Comparison of ENCODE assay signal across 20 mouse cellular contexts in the genomic region with DNA sequence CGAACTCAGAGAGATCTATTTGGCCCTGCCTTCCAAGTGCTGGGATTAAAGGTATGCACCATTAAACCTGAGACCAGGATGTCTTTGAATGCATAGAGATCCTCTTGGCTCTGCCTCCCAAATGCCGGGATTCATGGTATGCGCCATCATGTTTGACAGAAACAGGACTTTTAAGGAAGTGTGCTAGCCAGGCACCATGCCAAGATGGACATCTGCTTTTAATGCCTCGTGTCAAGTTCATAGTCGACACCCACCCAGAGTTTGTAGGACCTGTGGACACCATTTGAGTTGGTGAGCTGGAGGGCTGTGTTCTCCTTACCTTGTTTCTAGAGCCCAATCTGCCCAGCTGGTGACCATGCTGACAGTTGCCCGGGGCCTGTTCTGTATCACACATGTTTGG. TPM values are rescaled to one million over a fixed set of nuclear protein-coding genes. Genes with fewer than 3 reads are reported as not detected.
"Had no signal": no experiment of that assay in that cellular context is flagged by ENCODE, and none has a peak within 500 bp of the region (broad histone marks: within the 10 kb centered on the region; RNA-seq: fewer than 3 reads in every experiment).

No protein-coding gene starts in this region.

- ATAC-seq: midbrain, embryonic 16.5 days had no signal

- H3K4me1 ChIP-seq: midbrain, embryonic 10.5 days; midbrain, embryonic 12.5 days; neural tube, embryonic 13.5 days had no signal

- H3K27ac ChIP-seq: liver, embryonic 14.5 days; midbrain, embryonic 10.5 days; midbrain, embryonic 12.5 days; neural tube, embryonic 13.5 days; stomach, embryonic 15.5 days; stomach, postnatal 0 days had no signal

- H3K4me2 ChIP-seq: midbrain, embryonic 12.5 days; neural tube, embryonic 13.5 days; stomach, embryonic 15.5 days had no signal

- H3K4me3 ChIP-seq: midbrain, embryonic 10.5 days; midbrain, embryonic 12.5 days; myocyte; neural tube, embryonic 13.5 days; stomach, embryonic 15.5 days had no signal

- H3K27me3 ChIP-seq: midbrain, embryonic 12.5 days; neural tube, embryonic 13.5 days; stomach, embryonic 15.5 days had no signal

- H3K9me3 ChIP-seq: midbrain, embryonic 10.5 days; midbrain, embryonic 12.5 days; neural tube, embryonic 13.5 days; stomach, embryonic 15.5 days had no signal

- DNase-seq: lung, adult 2 months; lung, postnatal 10 days; lung, postnatal 4 days; midbrain, embryonic 14.5 days; right cerebral cortex, postnatal 14 days; thymus, adult 2 months; thymus, postnatal 25 days had no signal

- H3K9ac ChIP-seq: liver, embryonic 14.5 days; midbrain, embryonic 12.5 days; neural tube, embryonic 13.5 days; stomach, embryonic 15.5 days had no signal

- H3K36me3 ChIP-seq: midbrain, embryonic 10.5 days; midbrain, embryonic 12.5 days; neural tube, embryonic 13.5 days; stomach, embryonic 15.5 days had no signal

RNA-seq across cellular contexts. Expression of a gene that starts 31.0 kb away (rescaled TPM):
- total RNA-seq: megakaryocyte, adult 5-6 weeks; megakaryocyte-erythroid progenitor cell, adult 5-6 weeks; neutrophil, adult 5-6 weeks had no signal
- polyA plus RNA-seq: lung, adult 2 months; midbrain, embryonic 10.5 days; midbrain, embryonic 12.5 days; midbrain, embryonic 14.5 days; midbrain, embryonic 16.5 days; myocyte; neural tube, embryonic 11.5 days; neural tube, embryonic 13.5 days; spleen, adult 2 months; stomach, postnatal 0 days; thymus, adult 2 months had no signal

RNA-seq across cellular contexts. Expression of a gene that starts 48.5 kb away (rescaled TPM):
- total RNA-seq: megakaryocyte, adult 5-6 weeks; megakaryocyte-erythroid progenitor cell, adult 5-6 weeks had no signal
- polyA plus RNA-seq: midbrain, embryonic 10.5 days; myocyte had no signal
